Mouse (Mus musculus) left cerebral cortex, adult 6 months (tissue): Measurements from ENCODE around the gene Dmrtc1c1. TPM values are rescaled to one million over a fixed set of nuclear protein-coding genes. Genes with fewer than 3 reads are reported as not detected.

Experiments
- long read RNA-seq, 2 experiments: library from polyadenylated mRNA; unstranded; transcript quantifications; one replicate each; pipeline ENCODE4 v2.0.0; 2019 to 2020
- polyA plus RNA-seq: library from polyadenylated mRNA; unstranded; fragments of <200 nt; fragmentation: Nextera tagmentation; gene quantifications from 2 replicates; pipeline ENCODE4 v1.2.3, GENCODE M21; 2021

Dmrtc1c1 gene
- polyA plus RNA-seq: not detected in 2 replicates
- long read RNA-seq, experiment 1: 0 reads
- long read RNA-seq, experiment 2: 0 reads

DNA sequence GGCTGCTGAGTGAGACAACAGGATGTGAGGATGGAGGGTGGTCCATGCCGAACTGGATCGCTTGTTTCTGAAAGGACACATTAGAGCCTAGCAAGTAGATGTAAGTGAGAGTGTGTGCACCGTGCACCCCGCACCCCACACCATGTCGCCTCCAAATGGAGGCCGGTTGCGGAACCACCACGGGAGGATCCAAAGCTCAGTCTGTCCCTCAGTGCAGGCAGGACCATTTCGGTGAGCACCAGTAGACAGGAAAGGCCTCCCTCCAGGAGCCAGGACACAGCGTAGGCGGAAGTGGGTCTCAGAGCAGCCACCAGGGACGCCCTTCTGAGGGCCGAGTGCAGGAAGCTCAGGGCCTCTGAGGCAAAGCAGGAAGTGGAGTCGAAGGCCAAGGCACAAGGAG lies at the start of gene Dmrtc1c1:
Dmrtc1c1 (plus strand) TSS at position 301 of the 400 bp plus-strand sequence.

DNA sequence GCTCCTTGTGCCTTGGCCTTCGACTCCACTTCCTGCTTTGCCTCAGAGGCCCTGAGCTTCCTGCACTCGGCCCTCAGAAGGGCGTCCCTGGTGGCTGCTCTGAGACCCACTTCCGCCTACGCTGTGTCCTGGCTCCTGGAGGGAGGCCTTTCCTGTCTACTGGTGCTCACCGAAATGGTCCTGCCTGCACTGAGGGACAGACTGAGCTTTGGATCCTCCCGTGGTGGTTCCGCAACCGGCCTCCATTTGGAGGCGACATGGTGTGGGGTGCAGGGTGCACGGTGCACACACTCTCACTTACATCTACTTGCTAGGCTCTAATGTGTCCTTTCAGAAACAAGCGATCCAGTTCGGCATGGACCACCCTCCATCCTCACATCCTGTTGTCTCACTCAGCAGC lies 51.8 kb downstream of the Dmrtc1c1 start, which contains the start of gene Dmrtc1c2:
Dmrtc1c2 (minus strand) TSS at position 101 of the 400 bp plus-strand sequence.

Other genes starting within 250 kb of the Dmrtc1c1 start
- 1.5 and 3.1 TPM in 2 replicates for gene Phka1, start 158.7 kb upstream of the Dmrtc1c1 start, polyA plus RNA-seq
- gene Gm3880, start 116.0 kb upstream of the Dmrtc1c1 start, polyA plus RNA-seq: not detected in 2 replicates
- gene Gm9112, start 95.3 kb upstream of the Dmrtc1c1 start, polyA plus RNA-seq: not detected in 2 replicates
- not detected in 2 replicates for gene Dmrtc1b, start 95.1 kb upstream of the Dmrtc1c1 start, polyA plus RNA-seq
- not detected in 2 replicates for gene Dmrtc1c2, start 51.7 kb downstream of the Dmrtc1c1 start, polyA plus RNA-seq
- gene 1700031F05Rik, start 65.0 kb downstream of the Dmrtc1c1 start, polyA plus RNA-seq: not detected in 2 replicates
- gene Dmrtc1a, start 105.7 kb downstream of the Dmrtc1c1 start, polyA plus RNA-seq: 9.1 and 12.8 TPM in 2 replicates
- gene 1700011M02Rik, start 105.9 kb downstream of the Dmrtc1c1 start, polyA plus RNA-seq: not detected in 2 replicates
- not detected in 2 replicates for gene 1700018G05Rik, start 125.4 kb downstream of the Dmrtc1c1 start, polyA plus RNA-seq